Mouse (Mus musculus) heart, embryonic 11.5 days (tissue): Measurements from ENCODE around the gene Bclaf1. TPM values are rescaled to one million over a fixed set of nuclear protein-coding genes. Genes with fewer than 3 reads are reported as not detected.

Source experiments
- ATAC-seq: fragments of 200-750 bp; cut with Nextera tagmentation; replicated peaks from 2 replicates; pipeline ENCODE4 v1.8.0; 2017; ENCODE audit warnings: moderate library complexity; ENCODE audit not compliant: insufficient number of reproducible peaks, low FRiP score, low TSS enrichment
- H3K27ac ChIP-seq: fragments of 300-500 bp; sonication (generic); 2 replicates; pipeline ENCODE4 v1.5.1; 2014; ENCODE audit warnings: mild to moderate bottlenecking, low read depth, low read length
- H3K27me3 ChIP-seq: fragments of 300-500 bp; sonication (generic); 2 replicates; pipeline ENCODE4 v1.6.1; 2014; ENCODE audit warnings: mild to moderate bottlenecking, low read length, mixed read lengths; ENCODE audit not compliant: control insufficient read depth, insufficient read depth
- H3K36me3 ChIP-seq: fragments of 300-500 bp; sonication (generic); 2 replicates; pipeline ENCODE4 v1.6.1; 2014; ENCODE audit warnings: mild to moderate bottlenecking, low read length, moderate library complexity, mixed read lengths; ENCODE audit not compliant: control insufficient read depth, insufficient read depth
- H3K4me1 ChIP-seq: fragments of 300-500 bp; sonication (generic); 2 replicates; pipeline ENCODE4 v1.6.1; 2014; ENCODE audit warnings: low read length; ENCODE audit not compliant: control insufficient read depth, insufficient read depth
- H3K4me2 ChIP-seq: fragments of 300-500 bp; sonication (generic); 2 replicates; pipeline ENCODE4 v1.6.1; 2014; ENCODE audit warnings: mild to moderate bottlenecking, moderate library complexity
- H3K4me3 ChIP-seq: fragments of 300-500 bp; sonication (generic); 2 replicates; pipeline ENCODE4 v1.5.1; 2014; ENCODE audit warnings: low read depth, low read length
- H3K9ac ChIP-seq: fragments of 300-500 bp; sonication (generic); 2 replicates; pipeline ENCODE4 v1.6.1; 2014; ENCODE audit warnings: mild to moderate bottlenecking, low read depth, low read length, moderate library complexity
- H3K9me3 ChIP-seq: fragments of 300-500 bp; sonication (generic); replicated peaks from 2 replicates; pipeline ENCODE4 v1.6.1; 2016; ENCODE audit warnings: low read length; ENCODE audit not compliant: control insufficient read depth
- WGBS: fragments of 180-500 bp; shearing (Covaris S2); extraction: QIAGEN DNeasy Blood & Tissue Kit; methylation state at CpG from one replicate; pipeline ENCODE4 v1.1.7; 2014; ENCODE audit not compliant: insufficient replicate concordance; 5-methylcytosine and 5-hydroxymethylcytosine counted together
- microRNA-seq: library from miRNA; unstranded; fragments of <30 nt; microRNA quantifications from one replicate; pipeline ENCODE4, GENCODE M21; 2016; ENCODE audit warnings: borderline number of aligned reads
- polyA plus RNA-seq: library from polyadenylated mRNA; unstranded; fragments of >200 nt; fragmentation: Nextera tagmentation; extraction: Ambion mirVana; gene quantifications from 2 replicates; pipeline ENCODE4 v1.2.1, GENCODE M21; 2014

Bclaf1 gene
- polyA plus RNA-seq, 1 experiment from 2014 or later = 94.9 TPM

- peaks cover 4% of the 10 kb centered on the region; the same call in 1 of the 2 replicates for H3K4me1 ChIP-seq
- H3K9me3 ChIP-seq = no peaks in the 10 kb centered on the region
- no peaks in the 10 kb centered on the region for H3K27me3 ChIP-seq
- H3K9ac ChIP-seq = no peak overlapping the region
- no peak overlapping the region for H3K4me3 ChIP-seq
- ATAC-seq = no peak
- no peak overlapping the region for H3K4me2 ChIP-seq
- 80% methylated on average over 9 of the region's 9 CpGs for WGBS
- H3K36me3 ChIP-seq = no peaks in the 10 kb centered on the region
- H3K27ac ChIP-seq = no peak overlapping the region
Observed at GRCm38 (mm10) chr10:20379071-20379735, 66.9 kb downstream of the Bclaf1 start.

- Histone ChIP-seq H3K4me2 (no peak overlapping the region), H3K9ac (no peak overlapping the region), H3K4me1 (peaks cover 4% of the 10 kb centered on the region; the same call in 1 of the 2 replicates), H3K36me3 (no peaks in the 10 kb centered on the region), H3K27me3 (no peaks in the 10 kb centered on the region), H3K4me3 (no peak overlapping the region), H3K27ac (no peak overlapping the region), H3K9me3 (no peaks in the 10 kb centered on the region)
- WGBS = 73% methylated on average over 3 of the region's 3 CpGs
- ATAC-seq = no peak
Observed at GRCm38 (mm10) chr10:20380798-20381197, 68.5 kb downstream of the Bclaf1 start.

- Histone ChIP-seq H3K9me3 (no peaks in the 10 kb centered on the region), H3K27ac (no peak overlapping the region), H3K4me2 (no peak overlapping the region), H3K27me3 (no peaks in the 10 kb centered on the region), H3K4me3 (no peak overlapping the region), H3K9ac (no peak overlapping the region), H3K36me3 (no peaks in the 10 kb centered on the region), H3K4me1 (peaks cover 4% of the 10 kb centered on the region; the same call in 1 of the 2 replicates)
- 77% methylated on average over 3 of the region's 3 CpGs for WGBS
- ATAC-seq = no peak
Observed at GRCm38 (mm10) chr10:20381352-20381751, 69.1 kb downstream of the Bclaf1 start.

- Histone ChIP-seq H3K9me3 (no peaks in the 10 kb centered on the region), H3K9ac (no peak overlapping the region), H3K4me2 (no peak overlapping the region), H3K4me1 (peaks cover 4% of the 10 kb centered on the region; the same call in 1 of the 2 replicates), H3K27me3 (no peaks in the 10 kb centered on the region), H3K4me3 (no peak overlapping the region), H3K36me3 (no peaks in the 10 kb centered on the region), H3K27ac (no peak overlapping the region)
- no peak for ATAC-seq
- 71% methylated on average over 6 of the region's 6 CpGs for WGBS
Observed at GRCm38 (mm10) chr10:20382807-20383419, 70.6 kb downstream of the Bclaf1 start.

- Histone ChIP-seq H3K9ac (no peak overlapping the region), H3K36me3 (no peaks in the 10 kb centered on the region), H3K4me3 (no peak overlapping the region), H3K27ac (no peak overlapping the region), H3K9me3 (no peaks in the 10 kb centered on the region), H3K4me1 (no peaks in the 10 kb centered on the region), H3K27me3 (no peaks in the 10 kb centered on the region), H3K4me2 (no peak overlapping the region)
- ATAC-seq = no peak
- WGBS = 49% methylated on average over 3 of the region's 3 CpGs
Observed at GRCm38 (mm10) chr10:20390568-20390967, 78.3 kb downstream of the Bclaf1 start.

Small RNA genes within 50 kb of the gene (microRNA-seq; reads per million reads assigned to microRNA genes)
- not detected for gene Mir6413

Other genes with a start within 250 kb of the Bclaf1 start
- gene Map7, start 164.0 kb upstream of the Bclaf1 start, polyA plus RNA-seq = 2.8 and 3.9 TPM in 2 replicates
- 1.5 and 2.1 TPM in 2 replicates for gene Mtfr2, start 35.3 kb downstream of the Bclaf1 start, polyA plus RNA-seq